Mouse (Mus musculus) testis, adult 2 months (tissue): ENCODE results near the gene Ccdc86. TPM values are rescaled to one million over a fixed set of nuclear protein-coding genes. Genes with fewer than 3 reads are reported as not detected.

Experiments
- H3K27ac ChIP-seq: fragments of 200-500 bp; 2 replicates; pipeline ENCODE4 v1.5.1; 2012; ENCODE audit warnings: low read depth, low read length; ENCODE audit not compliant: control insufficient read depth, insufficient read depth
- H3K27me3 ChIP-seq: fragments of 200-500 bp; 2 replicates; pipeline ENCODE4 v1.6.1; 2012; ENCODE audit warnings: mild to moderate bottlenecking, low read length, moderate library complexity; ENCODE audit not compliant: control insufficient read depth, insufficient read depth
- H3K36me3 ChIP-seq: fragments of 200-500 bp; 2 replicates; pipeline ENCODE4 v1.6.1; 2012; ENCODE audit warnings: mild to moderate bottlenecking, low read length; ENCODE audit not compliant: control insufficient read depth, insufficient read depth
- H3K4me1 ChIP-seq: fragments of 200-500 bp; 2 replicates; pipeline ENCODE4 v1.6.1; 2012; ENCODE audit warnings: low read length; ENCODE audit not compliant: control insufficient read depth, insufficient read depth
- H3K4me3 ChIP-seq: fragments of 200-500 bp; 2 replicates; pipeline ENCODE4 v1.5.1; 2012; ENCODE audit warnings: low read depth, mild to moderate bottlenecking, low read length, moderate library complexity, mixed read lengths; ENCODE audit not compliant: control insufficient read depth
- CTCF ChIP-seq: fragments of 200-500 bp; IDR thresholded peaks from 2 replicates; pipeline ENCODE4 v1.5.1; 2012; ENCODE audit warnings: low read depth, mild to moderate bottlenecking, inconsistent platforms, low read length, moderate library complexity; ENCODE audit not compliant: control insufficient read depth, insufficient read depth, insufficient replicate concordance
- POLR2A ChIP-seq: fragments of 200-500 bp; IDR thresholded peaks from 2 replicates; pipeline ENCODE4 v1.6.1; 2012; ENCODE audit warnings: low read depth, mild to moderate bottlenecking, inconsistent platforms, low read length, moderate library complexity; ENCODE audit not compliant: control insufficient read depth
- polyA plus RNA-seq: library from polyadenylated mRNA; depleted of rRNA; stranded (reverse); fragments of >200 nt; gene quantifications from 2 replicates; pipeline ENCODE4 v1.2.3, GENCODE M21; 2012

Ccdc86 gene
- polyA plus RNA-seq, 1 experiment, result 13.5 TPM

DNA sequence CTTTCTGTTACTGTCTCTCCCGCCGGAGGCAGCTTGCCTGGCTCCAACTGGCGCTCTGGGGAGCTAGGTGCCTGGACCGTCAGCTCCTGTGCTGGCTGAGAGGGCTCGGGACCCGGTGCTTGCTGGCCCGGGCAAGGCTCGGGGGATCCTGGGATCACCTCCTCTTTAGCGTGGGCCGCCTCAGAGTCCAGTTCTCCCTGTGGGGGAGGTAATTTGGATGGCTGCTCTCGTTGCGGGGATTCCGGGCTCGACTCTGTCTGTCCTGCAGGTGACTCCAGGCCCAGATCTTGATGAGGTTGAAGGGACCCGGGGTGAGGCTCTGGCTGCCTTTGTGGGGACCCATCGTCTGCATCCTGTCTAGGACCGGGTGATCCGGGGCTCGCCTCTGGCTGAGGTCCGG, 650 bp downstream of the Ccdc86 start:
- H3K36me3 ChIP-seq, result no peaks in the 10 kb centered on the region; the same call in 1 of the 2 replicates
- H3K27ac ChIP-seq, result no peak overlapping the region
- H3K27me3 ChIP-seq, result no peaks in the 10 kb centered on the region
- peak overlapping the region; percentile 98 for H3K4me3 ChIP-seq
- TF ChIP-seq CTCF, result no peak
- peaks cover 5% of the 10 kb centered on the region for H3K4me1 ChIP-seq

DNA sequence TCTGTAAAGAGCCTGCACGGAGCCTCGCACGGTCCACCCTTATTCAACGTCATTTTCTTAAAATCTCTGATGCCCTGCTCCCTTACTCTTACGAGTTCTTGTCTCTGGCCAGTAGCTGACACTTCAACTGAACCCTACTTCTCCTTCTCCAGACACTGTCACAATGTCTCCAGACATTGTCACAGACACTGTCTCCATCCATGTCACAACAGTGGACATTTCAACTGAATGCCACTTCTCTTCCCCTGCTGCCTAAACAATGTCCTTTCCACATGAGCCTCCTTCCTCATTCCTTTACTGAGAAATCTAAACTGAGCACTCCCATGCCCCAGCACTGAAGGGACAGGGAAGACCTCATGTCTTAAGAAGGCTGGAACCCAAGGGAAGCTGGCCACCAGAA, 1.8 kb downstream of the Ccdc86 start:
- no peak for TF ChIP-seq POLR2A
- TF ChIP-seq CTCF, result no peak
- Histone ChIP-seq H3K4me3 (peak overlapping the region; percentile 98), H3K27me3 (no peaks in the 10 kb centered on the region), H3K4me1 (peaks cover 5% of the 10 kb centered on the region), H3K27ac (peak overlapping the region; percentile 37; the same call in 1 of the 2 replicates), H3K36me3 (no peaks in the 10 kb centered on the region; the same call in 1 of the 2 replicates)

DNA sequence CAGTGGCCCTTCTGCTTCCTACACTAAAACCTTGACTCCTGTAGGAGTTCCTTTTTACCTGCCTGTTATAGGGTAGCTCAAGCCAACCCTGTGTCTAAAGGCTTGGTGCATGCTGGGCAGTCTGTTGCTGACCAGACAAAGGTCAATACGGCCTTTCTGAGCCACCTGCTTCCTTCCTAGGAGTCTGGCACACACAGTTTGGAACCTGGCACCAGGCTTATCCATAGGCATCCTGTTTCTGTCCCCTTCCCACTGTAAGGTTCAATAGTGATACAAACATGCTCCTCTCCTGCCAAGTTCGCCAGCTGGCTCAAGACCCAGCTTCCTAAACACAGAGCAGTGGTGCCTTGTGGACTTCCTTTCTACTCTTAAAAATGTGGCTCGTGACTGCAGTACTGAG, 2.6 kb downstream of the Ccdc86 start:
- TF ChIP-seq POLR2A, result no peak
- TF ChIP-seq CTCF, result no peak
- peaks cover 5% of the 10 kb centered on the region for H3K4me1 ChIP-seq
- peak overlapping the region; percentile 98 for H3K4me3 ChIP-seq
- H3K36me3 ChIP-seq, result no peaks in the 10 kb centered on the region; the same call in 1 of the 2 replicates
- H3K27ac ChIP-seq, result no peak overlapping the region
- no peaks in the 10 kb centered on the region for H3K27me3 ChIP-seq

DNA sequence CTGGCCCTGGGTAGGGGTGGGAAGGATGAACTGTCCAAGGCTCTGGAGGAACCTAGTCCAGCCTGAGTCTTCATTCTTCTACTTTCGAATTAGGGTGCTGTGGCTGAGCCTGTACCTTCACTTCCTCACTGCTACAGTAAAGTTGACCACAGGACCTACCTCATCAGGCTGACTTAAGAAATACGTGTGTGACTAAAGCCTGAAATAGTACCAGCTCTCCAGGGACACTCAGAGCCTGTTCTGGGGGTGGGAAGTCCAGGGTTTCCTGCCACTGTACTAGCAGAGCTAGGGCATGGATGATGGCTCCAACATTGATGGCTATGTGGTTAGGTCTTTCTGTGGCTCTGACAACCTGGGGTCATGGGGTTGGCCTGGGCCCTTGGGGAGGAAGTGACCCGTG, 5.1 kb downstream of the Ccdc86 start:
- Histone ChIP-seq H3K27me3 (no peaks in the 10 kb centered on the region), H3K4me1 (peaks cover 16% of the 10 kb centered on the region), H3K36me3 (no peaks in the 10 kb centered on the region; the same call in 1 of the 2 replicates), H3K27ac (no peak overlapping the region), H3K4me3 (no peak overlapping the region)
- TF ChIP-seq POLR2A, result no peak
- no peak for TF ChIP-seq CTCF

DNA sequence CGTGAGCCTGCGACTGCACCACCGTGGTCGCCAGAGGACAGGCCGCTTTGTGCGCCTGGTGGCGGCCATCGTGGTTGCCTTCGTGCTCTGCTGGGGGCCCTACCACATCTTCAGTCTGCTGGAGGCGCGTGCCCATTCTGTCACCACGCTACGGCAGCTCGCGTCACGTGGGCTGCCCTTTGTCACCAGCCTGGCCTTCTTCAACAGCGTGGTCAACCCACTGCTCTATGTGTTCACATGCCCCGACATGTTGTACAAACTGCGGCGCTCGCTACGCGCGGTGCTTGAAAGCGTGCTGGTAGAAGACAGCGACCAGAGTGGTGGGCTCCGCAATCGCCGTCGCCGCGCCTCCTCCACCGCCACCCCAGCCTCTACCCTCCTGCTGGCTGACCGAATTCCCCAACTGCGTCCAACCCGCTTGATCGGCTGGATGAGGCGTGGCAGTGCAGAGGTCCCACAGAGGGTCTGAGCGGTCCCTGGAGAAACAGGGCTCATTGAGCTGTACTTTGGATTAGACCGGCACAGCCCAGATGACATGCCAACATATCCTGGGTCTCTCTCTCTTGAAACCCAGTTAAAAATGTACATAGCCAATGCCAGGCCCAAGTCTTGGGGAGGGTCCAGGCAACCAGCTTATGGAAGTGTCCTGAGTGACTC, 8.1 kb downstream of the Ccdc86 start:
- Histone ChIP-seq H3K36me3 (no peaks in the 10 kb centered on the region; the same call in 1 of the 2 replicates), H3K27ac (no peak overlapping the region), H3K4me1 (peaks cover 11% of the 10 kb centered on the region), H3K27me3 (no peaks in the 10 kb centered on the region), H3K4me3 (peak overlapping the region; percentile 67)
- TF ChIP-seq CTCF (no peak), POLR2A (0 out of 2 replicates have a peak, but pooled peaks have one; percentile 3)

DNA sequence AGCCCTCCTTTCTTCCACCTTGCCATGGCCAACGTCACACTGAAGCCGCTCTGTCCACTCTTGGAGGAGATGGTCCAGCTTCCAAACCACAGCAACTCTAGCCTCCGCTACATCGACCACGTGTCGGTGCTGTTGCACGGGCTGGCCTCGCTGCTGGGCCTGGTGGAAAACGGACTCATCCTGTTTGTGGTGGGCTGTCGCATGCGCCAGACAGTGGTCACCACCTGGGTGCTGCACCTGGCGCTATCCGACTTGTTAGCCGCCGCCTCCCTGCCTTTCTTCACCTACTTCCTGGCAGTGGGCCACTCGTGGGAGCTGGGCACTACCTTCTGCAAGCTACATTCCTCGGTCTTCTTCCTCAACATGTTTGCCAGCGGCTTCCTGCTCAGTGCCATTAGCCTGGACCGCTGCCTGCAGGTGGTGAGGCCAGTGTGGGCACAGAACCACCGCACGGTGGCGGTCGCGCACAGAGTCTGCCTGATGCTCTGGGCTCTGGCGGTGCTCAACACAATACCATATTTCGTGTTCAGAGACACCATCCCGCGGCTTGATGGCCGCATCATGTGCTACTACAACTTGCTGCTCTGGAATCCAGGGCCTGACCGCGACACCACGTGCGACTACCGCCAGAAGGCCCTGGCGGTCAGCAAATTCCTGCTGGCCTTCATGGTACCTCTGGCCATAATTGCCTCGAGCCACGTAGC, 8.8 kb downstream of the Ccdc86 start:
- Histone ChIP-seq H3K4me1 (peaks cover 11% of the 10 kb centered on the region), H3K27me3 (no peaks in the 10 kb centered on the region), H3K36me3 (no peaks in the 10 kb centered on the region; the same call in 1 of the 2 replicates), H3K27ac (no peak overlapping the region), H3K4me3 (peak overlapping the region; percentile 67)
- peak; percentile 81 for TF ChIP-seq CTCF
- 0 out of 2 replicates have a peak, but pooled peaks have one; percentile 6 for TF ChIP-seq POLR2A

DNA sequence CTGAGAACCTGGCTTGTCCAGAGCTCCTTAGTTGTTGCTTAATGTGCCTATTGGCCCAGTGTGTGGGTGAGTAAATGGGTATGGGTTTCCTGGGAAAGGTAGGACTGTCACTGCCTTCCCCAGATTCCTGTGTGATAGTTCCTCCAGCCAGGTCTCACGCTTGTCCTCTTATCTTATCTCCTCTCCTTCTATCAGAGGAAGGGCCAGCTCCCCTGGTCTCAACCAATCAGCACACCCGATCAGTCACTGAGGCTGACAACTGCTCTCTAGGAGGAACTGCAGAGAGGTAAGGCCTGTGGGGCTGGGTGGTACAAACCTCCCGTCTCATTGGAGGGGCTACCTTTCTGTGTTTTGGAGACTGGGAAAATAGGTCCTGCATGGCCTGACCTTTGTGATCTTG, 10.3 kb downstream of the Ccdc86 start:
- peaks cover 11% of the 10 kb centered on the region for H3K4me1 ChIP-seq
- H3K27me3 ChIP-seq, result no peaks in the 10 kb centered on the region
- H3K27ac ChIP-seq, result no peak overlapping the region
- no peak for TF ChIP-seq POLR2A
- TF ChIP-seq CTCF, result no peak
- no peaks in the 10 kb centered on the region; the same call in 1 of the 2 replicates for H3K36me3 ChIP-seq
- H3K4me3 ChIP-seq, result no peak overlapping the region
